Mouse (Mus musculus): ENCODE data around the gene Homez.

- TF ChIP-seq CTCF (IDR thresholded peaks at IDR 0.05; ENCODE audit: control insufficient read depth, insufficient read depth, low read length) (no peak), POLR2A (IDR thresholded peaks at IDR 0.05; ENCODE audit: borderline replicate concordance, control insufficient read depth, low read depth, low read length) (no peak)
These were observed 61.1 kb downstream of the Homez start for GRCm38 (mm10) chr14:54809668-54810033.
